Mouse (Mus musculus): Measurements from ENCODE around the gene Txndc5.

GRCm38 (mm10) chr13:38472636-38473035 is 56.0 kb downstream of the Txndc5 start:
- TF ChIP-seq POLR2A (IDR thresholded peaks at IDR 0.05; ENCODE audit: insufficient read depth, low read depth, low read length) (no peak), CTCF (IDR thresholded peaks at IDR 0.05) (no peak), EP300 (IDR thresholded peaks at IDR 0.05; ENCODE audit: insufficient read depth, low read depth, low read length) (no peak)

Data from heart, adult 2 months (tissue).